Mouse (Mus musculus): ENCODE results near the gene Atrnl1.

- TF ChIP-seq POLR2A (IDR thresholded peaks at IDR 0.05; ENCODE audit: extremely low read depth, insufficient read depth, low read length) (no peak), CTCF (IDR thresholded peaks at IDR 0.05; ENCODE audit: extremely low read depth, insufficient read depth, low read length) (no peak)
Measured at GRCm38 (mm10) chr19:58164896-58165634, 554.2 kb downstream of the Atrnl1 start.
